Mouse (Mus musculus) CH12.LX (cell line): ENCODE data around the gene Pde4b. TPM values are rescaled to one million over a fixed set of nuclear protein-coding genes. Genes with fewer than 3 reads are reported as not detected.

Source experiments
- DNase-seq: peaks from one replicate; pipeline ENCODE4 v3.0.0-alpha.2; 2013; ENCODE audit errors: extremely low read depth
- H3K27ac ChIP-seq: 2 replicates; pipeline ENCODE4 v1.5.1; 2012; ENCODE audit warnings: low read depth, mild to moderate bottlenecking, control low read depth, moderate library complexity; ENCODE audit not compliant: insufficient read depth
- H3K27me3 ChIP-seq: replicated peaks from 2 replicates; pipeline ENCODE3; 2012; ENCODE audit warnings: inconsistent platforms
- H3K36me3 ChIP-seq, 2 experiments: replicated peaks in 1 of 2; 2 replicates each; pipeline versions ENCODE3 to v1.6.1; 2012; ENCODE audit warnings: inconsistent platforms in 1 of 2, low read length in 1 of 2, mild to moderate bottlenecking in 1 of 2, mixed read lengths in 1 of 2, moderate library complexity in 1 of 2; ENCODE audit not compliant: control insufficient read depth in 1 of 2, insufficient read depth in 1 of 2
- H3K4me1 ChIP-seq, 2 experiments: 2 replicates each; pipeline ENCODE4 v1.6.1; 2012; ENCODE audit warnings: inconsistent platforms in 1 of 2, moderate library complexity in 1 of 2; ENCODE audit not compliant: insufficient read depth in 2 of 2, control insufficient read depth in 1 of 2
- H3K4me2 ChIP-seq: 2 replicates; pipeline ENCODE4 v1.6.1; 2012; ENCODE audit warnings: low read depth, mild to moderate bottlenecking, control low read depth; ENCODE audit not compliant: poor library complexity, insufficient read depth, severe bottlenecking
- H3K4me3 ChIP-seq, 3 experiments: fragments of 150-350 bp in 1 of 3; sonication (generic) in 1 of 3; replicated peaks in 1 of 3; 2 replicates each; pipeline versions ENCODE3 to v1.5.1; 2011 to 2012; ENCODE audit warnings: low read depth in 2 of 3, low read length in 2 of 3, mild to moderate bottlenecking in 2 of 3, moderate library complexity in 2 of 3, control low read depth in 1 of 3, improper control_type of control experiment in 1 of 3, inconsistent platforms in 1 of 3, mixed read lengths in 1 of 3; ENCODE audit not compliant: poor library complexity in 1 of 3
- H3K79me2 ChIP-seq: replicated peaks from 2 replicates; pipeline ENCODE4 v1.6.1; 2012; ENCODE audit warnings: mild to moderate bottlenecking, moderate library complexity; ENCODE audit not compliant: control insufficient read depth, poor library complexity, insufficient read depth, severe bottlenecking; ENCODE audit errors: extremely low read depth
- H3K9ac ChIP-seq: 2 replicates; pipeline ENCODE4 v1.6.1; 2012; ENCODE audit warnings: low read depth, mild to moderate bottlenecking, control low read depth, moderate library complexity; ENCODE audit not compliant: insufficient read depth
- H3K9me3 ChIP-seq: replicated peaks from 2 replicates; pipeline ENCODE3; 2012; ENCODE audit warnings: low read length, inconsistent platforms, mixed read lengths
- BHLHE40 ChIP-seq: IDR thresholded peaks from 2 replicates; pipeline ENCODE4 v1.6.1; 2011; ENCODE audit warnings: mild to moderate bottlenecking, low read depth, low read length, improper control_type of control experiment
- CHD1 ChIP-seq: IDR thresholded peaks from 2 replicates; pipeline ENCODE4 v1.6.1; 2012; ENCODE audit warnings: low read depth, low read length, improper control_type of control experiment, inconsistent platforms
- CHD2 ChIP-seq: IDR thresholded peaks from 2 replicates; pipeline ENCODE4 v1.6.1; 2011; ENCODE audit warnings: low read length, improper control_type of control experiment
- CTCF ChIP-seq, 2 experiments: IDR thresholded peaks in 1 of 2; conservative IDR thresholded peaks in 1 of 2; 2 replicates each; pipeline ENCODE4 v1.5.1; 2011 to 2012; ENCODE audit warnings: low read depth in 2 of 2, low read length in 2 of 2, improper control_type of control experiment in 1 of 2, inconsistent platforms in 1 of 2, mild to moderate bottlenecking in 1 of 2, moderate library complexity in 1 of 2
- E2F4 ChIP-seq: IDR thresholded peaks from 2 replicates; pipeline ENCODE4 v1.6.1; 2011; ENCODE audit warnings: low read depth, low read length, improper control_type of control experiment; ENCODE audit not compliant: insufficient replicate concordance
- ELF1 ChIP-seq: IDR thresholded peaks from 2 replicates; pipeline ENCODE4 v1.6.1; 2014; ENCODE audit warnings: low read depth, mild to moderate bottlenecking, inconsistent platforms, low read length, improper control_type of control experiment
- EP300 ChIP-seq: IDR thresholded peaks from 2 replicates; pipeline ENCODE4 v1.6.1; 2011; ENCODE audit warnings: low read length, improper control_type of control experiment
- ETS1 ChIP-seq: conservative IDR thresholded peaks from 2 replicates; pipeline ENCODE4 v1.6.1; 2012; ENCODE audit warnings: low read depth, mild to moderate bottlenecking, inconsistent platforms, low read length, improper control_type of control experiment, moderate library complexity
- GABPA ChIP-seq: IDR thresholded peaks from 2 replicates; pipeline ENCODE4 v1.6.1; 2012; ENCODE audit warnings: low read depth, low read length, improper control_type of control experiment, inconsistent platforms; ENCODE audit not compliant: insufficient replicate concordance
- HCFC1 ChIP-seq: IDR thresholded peaks from 2 replicates; pipeline ENCODE4 v1.6.1; 2012; ENCODE audit warnings: low read depth, mild to moderate bottlenecking, inconsistent platforms, low read length, improper control_type of control experiment
- IRF4 ChIP-seq: IDR thresholded peaks from 2 replicates; pipeline ENCODE4 v1.6.1; 2014; ENCODE audit warnings: low read depth, mild to moderate bottlenecking, inconsistent platforms, low read length, improper control_type of control experiment
- JUN ChIP-seq: IDR thresholded peaks from 2 replicates; pipeline ENCODE4 v1.6.1; 2011; ENCODE audit warnings: low read depth, mild to moderate bottlenecking, low read length, improper control_type of control experiment, moderate library complexity; ENCODE audit not compliant: insufficient read depth
- JUND ChIP-seq: conservative IDR thresholded peaks from 2 replicates; pipeline ENCODE4 v1.6.1; 2011; ENCODE audit warnings: low read depth, low read length, improper control_type of control experiment
- KAT2A ChIP-seq: IDR thresholded peaks from 2 replicates; pipeline ENCODE4 v1.6.1; 2012; ENCODE audit warnings: low read length, improper control_type of control experiment, inconsistent platforms; ENCODE audit not compliant: insufficient replicate concordance
- MAZ ChIP-seq: IDR thresholded peaks from 2 replicates; pipeline ENCODE4 v1.6.1; 2012; ENCODE audit warnings: low read depth, mild to moderate bottlenecking, inconsistent platforms, low read length, improper control_type of control experiment, moderate library complexity
- MEF2A ChIP-seq: IDR thresholded peaks from 2 replicates; pipeline ENCODE4 v1.6.1; 2014; ENCODE audit warnings: low read depth, mild to moderate bottlenecking, inconsistent platforms, low read length, improper control_type of control experiment, borderline replicate concordance
- MXI1 ChIP-seq: IDR thresholded peaks from 2 replicates; pipeline ENCODE4 v1.6.1; 2011; ENCODE audit warnings: mild to moderate bottlenecking, low read depth, low read length, improper control_type of control experiment
- MYC ChIP-seq: IDR thresholded peaks from 2 replicates; pipeline ENCODE4 v1.6.1; 2011; ENCODE audit warnings: low read depth, mild to moderate bottlenecking, improper control_type of control experiment, low read length
- NELFE ChIP-seq: IDR thresholded peaks from 2 replicates; pipeline ENCODE4 v1.6.1; 2011; ENCODE audit warnings: low read depth, low read length, improper control_type of control experiment
- NRF1 ChIP-seq: IDR thresholded peaks from 2 replicates; pipeline ENCODE4 v1.6.1; 2014; ENCODE audit warnings: low read depth, mild to moderate bottlenecking, inconsistent platforms, low read length, improper control_type of control experiment, moderate library complexity
- PAX5 ChIP-seq: IDR thresholded peaks from 2 replicates; pipeline ENCODE4 v1.6.1; 2012; ENCODE audit warnings: low read length, inconsistent platforms, mixed read lengths
- POLR2A ChIP-seq: IDR thresholded peaks from 2 replicates; pipeline ENCODE4 v1.6.1; 2011; ENCODE audit warnings: low read depth, mild to moderate bottlenecking, improper control_type of control experiment, low read length
- POLR2AphosphoS2 ChIP-seq: IDR thresholded peaks from 2 replicates; pipeline ENCODE4 v1.6.1; 2011; ENCODE audit warnings: low read depth, low read length, improper control_type of control experiment
- RCOR1 ChIP-seq: conservative IDR thresholded peaks from 2 replicates; pipeline ENCODE4 v1.6.1; 2012; ENCODE audit warnings: low read depth, mild to moderate bottlenecking, inconsistent platforms, low read length, improper control_type of control experiment
- SIN3A ChIP-seq: IDR thresholded peaks from 2 replicates; pipeline ENCODE4 v1.6.1; 2012; ENCODE audit warnings: low read length, improper control_type of control experiment, inconsistent platforms
- SMC3 ChIP-seq: IDR thresholded peaks from 2 replicates; pipeline ENCODE4 v1.6.1; 2011; ENCODE audit warnings: low read depth, low read length, improper control_type of control experiment
- TCF12 ChIP-seq: IDR thresholded peaks from 2 replicates; pipeline ENCODE4 v1.6.1; 2014; ENCODE audit warnings: low read depth, mild to moderate bottlenecking, inconsistent platforms, low read length, improper control_type of control experiment
- USF2 ChIP-seq: conservative IDR thresholded peaks from 2 replicates; pipeline ENCODE4 v1.6.1; 2011; ENCODE audit warnings: low read depth, low read length, improper control_type of control experiment
- ZKSCAN1 ChIP-seq: IDR thresholded peaks from 2 replicates; pipeline ENCODE4 v1.6.1; 2012; ENCODE audit warnings: low read depth, inconsistent platforms, low read length, improper control_type of control experiment, borderline replicate concordance
- ZMIZ1 ChIP-seq: IDR thresholded peaks from 2 replicates; pipeline ENCODE4 v1.6.1; 2012; ENCODE audit warnings: low read depth, mild to moderate bottlenecking, inconsistent platforms, low read length, improper control_type of control experiment
- ZNF384 ChIP-seq: IDR thresholded peaks from 2 replicates; pipeline ENCODE4 v1.6.1; 2012; ENCODE audit warnings: low read depth, low read length, improper control_type of control experiment, inconsistent platforms
- dilution Hi-C: fragments of 300-500 bp; cut with MboI; formaldehyde crosslinking; loops from 2 replicates; pipeline ENCODE4 v1.14.3; 2020; ENCODE audit warnings: low sequenced_read_pairs; ENCODE audit not compliant: extremely low pct_unique_long_range_greater_than_20kb, extremely low pct_ligation_motif_present
- in situ Hi-C: fragments of 300-500 bp; cut with MboI; formaldehyde crosslinking; loops from 3 replicates; pipeline ENCODE4 v1.14.3; 2019; ENCODE audit warnings: low sequenced_read_pairs, low pct_ligation_motif_present, low pct_unique_long_range_greater_than_20kb, mixed read lengths
- polyA plus RNA-seq: library from polyadenylated mRNA; unstranded; fragments of >175 nt; gene quantifications from 2 replicates; pipeline ENCODE4 v1.2.1, GENCODE M21; 2012; ENCODE audit warnings: low read depth; ENCODE audit not compliant: insufficient read length
- total RNA-seq, 2 experiments: library from RNA; depleted of rRNA; stranded (reverse); fragments of 300-350 nt in 1 of 2; fragments of >200 nt in 1 of 2; gene quantifications; 2 replicates each; pipeline ENCODE4 v1.2.3; 2012 to 2014

Pde4b gene
- total and polyA plus RNA-seq, 3 experiments, result 9.6 to 24.2 (median 21.8) TPM

- peaks cover 0 to 20% of the 10 kb centered on the region in 2 experiments; a peak in 2 of 4 replicates for H3K4me1 ChIP-seq
- in situ Hi-C loops, result no loop called here
- no peaks in the 10 kb centered on the region for H3K79me2 ChIP-seq
- no peak overlapping the region for H3K27ac ChIP-seq
- DNase-seq, result no peak
- H3K9ac ChIP-seq, result no peak overlapping the region
- H3K4me3 ChIP-seq, result no peak overlapping the region
- H3K9me3 ChIP-seq, result no peaks in the 10 kb centered on the region
- TF ChIP-seq JUND (no peak), MEF2A (no peak), GABPA (no peak)
- dilution Hi-C loops, result no loop called here
- no peaks in the 10 kb centered on the region for H3K27me3 ChIP-seq
- H3K36me3 ChIP-seq, result no peaks in the 10 kb centered on the region
- H3K4me2 ChIP-seq, result no peak overlapping the region
Observed at GRCm38 (mm10) chr4:102275716-102276115, 188.4 kb downstream of the Pde4b start.

GRCm38 (mm10) chr4:102278958-102279357, 191.6 kb downstream of the Pde4b start:
- peaks cover 0 to 11% of the 10 kb centered on the region in 2 experiments; a peak in 2 of 4 replicates for H3K4me1 ChIP-seq
- H3K36me3 ChIP-seq, result no peaks in the 10 kb centered on the region
- no peak for TF ChIP-seq POLR2AphosphoS2
- TF ChIP-seq ELF1, result no peak
- TF ChIP-seq RCOR1, result 0 out of 2 replicates have a peak, but pooled peaks have one; percentile 34
- TF ChIP-seq TCF12, result 0 out of 2 replicates have a peak, but pooled peaks have one; percentile 20
- TF ChIP-seq POLR2A, result no peak
- TF ChIP-seq PAX5, result no peak
- no peak for TF ChIP-seq HCFC1
- TF ChIP-seq JUND, result no peak
- TF ChIP-seq USF2, result no peak
- TF ChIP-seq MYC, result 0 out of 2 replicates have a peak, but pooled peaks have one; percentile 39
- no peak for TF ChIP-seq SMC3
- no peak for TF ChIP-seq MEF2A
- TF ChIP-seq CHD1, result no peak
- TF ChIP-seq ZKSCAN1, result no peak
- no peak for TF ChIP-seq SIN3A
- TF ChIP-seq IRF4, result peak; percentile 53
- TF ChIP-seq JUN, result no peak
- TF ChIP-seq ZMIZ1, result no peak
- TF ChIP-seq CHD2, result no peak
- peak; percentile 60 for TF ChIP-seq ETS1
- no peak for TF ChIP-seq NELFE
- no peak for TF ChIP-seq E2F4
- TF ChIP-seq KAT2A, result no peak
- TF ChIP-seq MXI1, result no peak; the same call in 1 of the 2 replicates
- no peak for TF ChIP-seq CTCF (conservative IDR thresholded peaks at IDR 0.05 in 1 of 2, IDR thresholded peaks at IDR 0.05 in 1 of 2; ENCODE audit: low read depth in 2 of 2, low read length in 2 of 2)
- no peak for TF ChIP-seq BHLHE40
- TF ChIP-seq NRF1, result no peak
- TF ChIP-seq GABPA, result no peak
- TF ChIP-seq MAZ, result no peak
- TF ChIP-seq ZNF384, result no peak
- TF ChIP-seq EP300, result peak; percentile 55
- in situ Hi-C loops (no loop called here), dilution Hi-C loops (no loop called here)
- peak overlapping the region; percentile 61 for H3K4me2 ChIP-seq
- peak; percentile 17 for DNase-seq
- no peaks in the 10 kb centered on the region for H3K27me3 ChIP-seq
- no peak overlapping the region for H3K4me3 ChIP-seq
- no peak overlapping the region for H3K27ac ChIP-seq
- H3K9ac ChIP-seq, result peak overlapping the region; percentile 24
- no peaks in the 10 kb centered on the region for H3K9me3 ChIP-seq
- H3K79me2 ChIP-seq, result no peaks in the 10 kb centered on the region
